Mouse (Mus musculus) thymus, postnatal 4 days (tissue): ENCODE measurements around the gene Olig2.

Experiments
- DNase-seq: peaks from one replicate; pipeline ENCODE4 v3.0.0; 2021

The Olig2 gene

DNA sequence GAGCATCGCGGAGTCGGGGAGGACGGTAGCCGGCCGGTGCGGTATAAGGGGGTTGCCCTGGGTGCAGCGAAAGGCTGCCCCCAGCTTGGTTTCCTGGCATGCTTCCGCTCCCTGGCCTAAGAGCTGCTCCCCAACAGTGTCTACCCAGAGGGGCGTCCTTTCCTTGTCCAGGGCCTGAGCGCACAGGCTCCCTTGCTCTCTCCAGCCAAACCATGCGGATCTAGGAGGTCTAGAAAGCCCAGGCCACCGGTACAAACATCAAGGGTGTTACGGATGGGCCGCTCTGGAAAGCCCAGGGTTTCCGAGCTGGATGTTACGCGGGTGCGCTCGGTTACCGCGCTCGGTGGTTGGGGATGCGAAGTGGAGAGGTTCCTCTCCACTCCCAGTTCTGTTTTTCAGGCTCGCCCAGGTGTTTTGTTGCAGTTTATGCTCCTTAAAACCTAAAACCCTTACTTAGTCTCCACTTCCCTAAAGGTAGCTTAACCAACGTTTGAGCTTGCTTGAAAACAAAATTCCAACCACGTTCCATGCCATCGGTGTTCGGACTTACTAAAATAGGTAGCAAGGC lies 45.8 kb downstream of the Olig2 start:
- no peak for DNase-seq

GRCm38 (mm10) chr16:91271634-91272033 lies 46.4 kb downstream of the Olig2 start:
- no peak for DNase-seq
